Mouse (Mus musculus): ENCODE measurements around the gene Clec11a. TPM values are rescaled to one million over a fixed set of nuclear protein-coding genes. Genes with fewer than 3 reads are reported as not detected.
A peak's percentile ranks its signal among the peaks of the same experiment; 100 is the strongest.

Clec11a gene
- 1 to 10 TPM in 1 of 2 experiments, under 1 TPM in 1; 0.84 to 1.3 TPM for total RNA-seq (2021)
- long read RNA-seq, experiment 1, partial matches to known transcripts = 0 of 4 reads
- long read RNA-seq, experiment 1, other reads (novel, unspliced or antisense) = 3 of 4 reads
- long read RNA-seq, experiment 2, partial matches to known transcripts = 0 of 4 reads
- long read RNA-seq, experiment 2, other reads (novel, unspliced or antisense) = 4 of 4 reads

DNA sequence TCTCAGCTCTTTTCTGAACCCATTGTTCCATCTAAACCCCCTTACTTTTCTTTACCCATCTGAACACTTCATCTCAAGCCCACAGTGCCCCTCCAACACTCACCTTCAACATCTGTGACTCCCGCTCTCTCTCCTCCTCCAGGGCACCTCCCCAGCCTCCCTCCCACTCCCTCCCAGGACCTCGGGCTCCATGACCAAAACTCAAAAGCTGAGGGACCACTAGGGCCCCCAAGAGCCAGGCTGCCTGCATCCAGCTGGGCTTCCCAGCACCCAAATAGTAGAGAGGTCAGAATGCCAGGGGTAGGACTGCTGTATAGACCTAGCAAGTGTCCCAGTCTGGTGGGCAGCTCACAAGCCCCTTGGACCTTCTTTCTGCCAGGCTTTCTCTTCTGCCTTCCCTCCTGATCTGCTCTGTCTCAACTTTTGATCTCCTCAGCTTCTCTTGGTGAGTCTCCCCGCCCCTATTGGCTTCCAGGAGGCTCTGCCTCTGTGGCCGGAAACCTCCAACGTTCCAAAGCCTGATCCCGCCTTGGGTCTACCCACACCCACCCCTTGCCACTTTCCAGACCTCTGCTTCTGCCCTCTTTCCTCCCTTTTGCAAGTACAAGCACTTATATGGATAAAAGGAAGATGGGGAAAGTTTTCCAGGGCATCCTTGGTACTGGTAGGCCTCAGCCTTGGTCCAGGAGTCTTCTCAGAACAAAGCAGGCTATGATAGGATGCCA lies at the start of gene Clec11a:
TSS of gene Clec11a (minus strand) at position 387 of the 725 bp plus-strand sequence.
- no peak for DNase-seq (ENCODE audit: low spot score)

DNA sequence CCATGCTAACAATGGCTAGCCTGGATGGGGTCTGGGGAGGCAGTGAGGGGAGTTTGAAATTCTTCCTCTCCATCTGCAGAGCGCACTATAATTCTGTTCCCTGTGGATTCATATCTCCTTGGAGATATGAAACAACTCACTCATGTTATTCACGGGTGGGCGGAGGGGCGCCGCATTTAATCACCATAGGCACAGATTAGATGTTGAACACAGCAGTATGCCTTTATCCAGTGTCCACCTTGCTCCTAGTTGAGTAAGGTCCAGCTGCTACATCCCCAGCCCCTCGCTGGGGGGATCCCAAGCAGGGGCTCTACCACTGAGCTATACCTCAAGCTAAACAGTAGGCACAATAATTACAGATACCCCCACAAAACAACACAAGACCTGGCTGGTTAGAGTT lies 48.7 kb upstream of the Clec11a start:
- no peak for DNase-seq (ENCODE audit: low spot score)

DNA sequence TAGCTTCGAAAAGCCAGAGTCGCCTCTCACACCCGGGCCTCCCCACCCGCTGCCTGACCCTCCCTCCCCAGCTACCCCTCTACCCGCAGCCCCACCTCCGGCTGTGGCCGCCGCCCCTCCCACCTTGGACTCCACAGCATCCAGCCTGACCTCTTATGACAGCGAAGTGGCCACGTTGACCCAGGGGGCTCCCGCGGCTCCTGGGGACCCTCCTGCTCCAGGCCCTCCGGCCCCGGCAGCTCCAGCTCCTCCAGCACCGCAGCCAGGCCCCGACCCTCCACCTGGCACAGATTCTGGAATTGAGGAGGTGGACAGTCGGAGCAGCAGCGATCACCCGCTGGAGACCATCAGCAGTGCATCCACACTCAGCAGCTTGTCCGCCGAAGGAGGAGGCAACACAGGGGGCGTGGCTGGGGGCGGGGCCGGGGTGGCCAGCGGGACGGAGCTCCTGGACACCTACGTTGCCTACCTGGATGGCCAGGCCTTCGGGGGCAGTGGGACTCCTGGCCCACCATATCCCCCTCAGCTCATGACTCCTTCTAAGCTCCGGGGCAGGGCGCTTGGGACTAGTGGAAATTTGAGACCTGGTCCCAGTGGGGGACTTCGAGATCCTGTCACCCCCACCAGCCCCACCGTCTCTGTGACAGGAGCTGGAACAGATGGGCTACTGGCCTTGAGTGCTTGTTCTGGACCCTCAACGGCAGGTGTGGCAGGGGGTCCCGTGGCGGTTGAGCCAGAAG lies 47.1 kb upstream of the Clec11a start:
- DNase-seq (ENCODE audit: low spot score) = no peak

GRCm38 (mm10) chr7:44352750-44353600 lies 46.3 kb upstream of the Clec11a start:
- DNase-seq (ENCODE audit: low spot score) = no peak

DNA sequence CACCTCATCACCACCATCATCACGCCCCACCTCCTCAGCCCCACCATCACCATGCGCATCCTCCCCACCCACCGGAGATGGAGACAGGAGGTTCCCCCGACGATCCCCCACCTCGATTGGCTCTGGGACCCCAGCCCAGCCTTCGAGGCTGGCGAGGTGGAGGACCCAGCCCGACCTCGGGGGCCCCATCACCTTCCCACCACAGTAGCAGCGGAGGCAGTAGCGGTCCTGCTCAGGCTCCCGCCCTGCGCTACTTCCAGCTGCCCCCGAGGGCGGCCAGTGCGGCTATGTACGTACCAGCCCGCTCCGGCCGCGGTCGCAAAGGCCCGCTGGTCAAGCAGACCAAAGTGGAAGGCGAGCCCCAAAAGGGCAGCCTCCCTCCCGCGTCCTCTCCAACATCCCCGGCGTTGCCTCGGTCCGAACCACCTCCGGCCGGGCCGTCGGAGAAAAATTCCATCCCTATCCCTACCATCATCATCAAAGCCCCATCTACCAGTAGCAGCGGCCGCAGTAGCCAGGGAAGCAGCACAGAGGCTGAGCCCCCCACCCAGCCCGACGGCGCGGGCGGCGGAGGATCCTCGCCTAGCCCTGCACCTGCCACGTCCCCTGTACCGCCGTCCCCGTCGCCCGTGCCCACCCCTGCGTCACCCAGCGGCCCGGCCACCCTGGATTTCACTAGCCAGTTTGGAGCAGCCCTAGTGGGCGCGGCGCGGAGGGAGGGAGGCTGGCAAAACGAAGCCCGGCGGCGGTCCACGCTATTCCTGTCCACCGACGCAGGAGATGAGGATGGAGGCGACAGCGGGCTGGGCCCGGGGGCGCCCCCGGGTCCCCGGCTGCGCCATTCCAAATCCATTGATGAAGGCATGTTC lies 45.4 kb upstream of the Clec11a start:
- DNase-seq (ENCODE audit: low spot score) = no peak

GRCm38 (mm10) chr7:44350957-44351711 lies 44.4 kb upstream of the Clec11a start:
- peak; percentile 75 for DNase-seq (ENCODE audit: low spot score)

- no peak for DNase-seq (ENCODE audit: low spot score)
Observed at GRCm38 (mm10) chr7:44349043-44349442, 42.3 kb upstream of the Clec11a start.

- DNase-seq (ENCODE audit: low spot score) = no peak
Observed at GRCm38 (mm10) chr7:44344622-44345021, 37.9 kb upstream of the Clec11a start.

- no peak for DNase-seq (ENCODE audit: low spot score)
Observed at GRCm38 (mm10) chr7:44343459-44344015, 36.8 kb upstream of the Clec11a start.

- DNase-seq (ENCODE audit: low spot score) = no peak
Observed at GRCm38 (mm10) chr7:44341714-44342113, 35.0 kb upstream of the Clec11a start.

GRCm38 (mm10) chr7:44341119-44341518 lies 34.4 kb upstream of the Clec11a start:
- DNase-seq (ENCODE audit: low spot score) = no peak

DNA sequence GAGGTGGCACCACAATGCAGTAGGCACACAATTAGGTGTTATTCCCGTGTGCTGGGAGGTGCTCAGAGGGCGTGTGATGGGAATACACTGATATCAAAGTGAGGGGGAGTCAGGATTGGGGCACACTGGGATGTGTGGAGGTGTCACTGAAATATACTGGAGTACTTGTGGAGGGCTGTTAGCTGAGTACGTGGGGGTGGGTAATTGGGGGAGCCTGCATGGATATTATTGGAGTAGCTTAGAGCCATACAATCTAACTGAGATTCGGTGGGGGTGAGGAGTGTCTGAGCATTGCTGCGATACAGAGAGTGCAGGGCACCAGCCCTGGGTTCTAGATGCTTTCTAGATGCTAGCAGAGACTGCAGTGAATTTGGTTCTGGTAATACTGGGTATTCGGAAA lies 33.5 kb upstream of the Clec11a start:
- DNase-seq (ENCODE audit: low spot score) = no peak

DNA sequence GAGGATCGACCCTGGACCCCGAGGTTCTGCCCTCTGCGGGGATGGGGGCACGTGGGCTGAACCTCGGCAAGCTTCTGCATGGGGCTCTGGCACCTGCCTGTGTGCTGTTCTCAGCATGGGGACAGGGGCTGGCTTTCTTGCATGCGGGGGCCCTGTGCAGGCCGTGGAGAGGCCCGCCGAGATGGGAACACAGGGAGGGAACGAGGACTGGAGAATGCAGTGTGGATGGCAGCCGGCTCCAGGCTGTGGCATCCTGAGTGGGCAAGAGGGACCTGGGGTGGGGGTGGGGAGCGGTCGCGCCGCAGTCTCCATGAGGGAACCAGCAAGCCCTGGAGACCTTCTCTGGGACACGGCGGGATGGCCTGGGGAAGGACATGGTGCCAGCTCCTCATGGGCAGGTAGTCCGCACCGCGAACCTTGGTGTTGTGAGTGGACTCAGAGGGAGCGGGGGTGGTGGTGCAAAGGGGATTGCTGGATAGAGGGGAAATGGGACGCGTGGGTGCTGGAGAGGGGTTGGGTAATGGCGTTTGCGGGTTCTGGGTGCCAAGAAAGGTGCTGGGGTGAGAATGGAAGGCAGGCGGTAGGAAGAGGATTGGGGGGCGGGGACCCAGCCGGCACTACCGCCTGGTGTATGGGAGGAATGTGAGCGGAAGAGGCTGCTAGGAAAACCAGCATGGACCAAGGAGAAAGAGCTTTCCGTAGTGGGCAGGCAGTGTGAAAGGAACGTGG lies 30.6 kb upstream of the Clec11a start:
- DNase-seq (ENCODE audit: low spot score) = no peak

DNA sequence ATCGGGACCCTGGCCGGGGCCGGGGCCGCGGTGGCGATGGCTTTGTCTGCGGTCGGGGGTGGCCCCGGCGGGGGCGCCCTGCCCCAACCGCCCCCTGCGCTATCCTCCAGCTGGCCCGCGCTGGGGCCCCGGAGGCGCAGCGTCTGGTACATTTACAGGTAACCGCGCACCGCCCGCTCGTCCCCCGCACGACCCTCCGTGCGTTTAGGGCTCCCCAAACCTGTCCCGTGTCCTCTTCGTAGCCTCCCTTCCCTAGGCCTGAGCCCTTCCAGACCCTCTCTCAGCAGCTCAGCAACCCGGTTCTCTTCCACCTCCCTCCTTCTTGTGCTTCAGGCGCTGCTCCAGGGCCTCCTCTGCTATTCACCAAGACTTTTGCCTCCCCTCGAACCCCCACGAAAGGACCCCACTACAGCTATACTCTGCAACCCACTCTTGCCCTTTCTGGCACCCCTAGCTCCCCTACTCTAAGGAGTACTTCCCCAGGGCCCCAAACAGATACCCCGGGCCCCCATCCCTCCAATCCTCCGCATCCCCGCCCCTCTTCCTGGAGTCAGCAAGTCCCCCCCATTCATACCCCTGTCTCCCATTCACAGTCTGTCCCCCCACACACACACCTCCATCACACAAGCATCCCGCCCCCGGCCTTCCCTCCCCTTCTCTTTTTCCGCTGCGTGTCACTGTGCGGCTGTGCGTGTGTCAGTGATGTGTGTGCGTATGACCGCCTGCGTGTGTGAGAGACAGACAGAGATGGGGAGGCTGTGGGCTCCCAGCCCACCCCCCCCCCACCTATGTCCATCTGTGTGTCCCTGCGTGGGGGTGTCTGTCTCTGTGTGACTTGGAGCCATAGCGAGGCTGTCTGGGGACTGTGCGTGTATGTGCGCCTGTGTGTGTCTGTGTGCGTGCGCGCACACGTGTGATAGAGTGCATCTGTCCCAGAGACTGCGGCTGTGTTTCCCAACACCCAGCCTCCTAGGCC lies 29.6 kb upstream of the Clec11a start:
- DNase-seq (ENCODE audit: low spot score) = no peak

DNA sequence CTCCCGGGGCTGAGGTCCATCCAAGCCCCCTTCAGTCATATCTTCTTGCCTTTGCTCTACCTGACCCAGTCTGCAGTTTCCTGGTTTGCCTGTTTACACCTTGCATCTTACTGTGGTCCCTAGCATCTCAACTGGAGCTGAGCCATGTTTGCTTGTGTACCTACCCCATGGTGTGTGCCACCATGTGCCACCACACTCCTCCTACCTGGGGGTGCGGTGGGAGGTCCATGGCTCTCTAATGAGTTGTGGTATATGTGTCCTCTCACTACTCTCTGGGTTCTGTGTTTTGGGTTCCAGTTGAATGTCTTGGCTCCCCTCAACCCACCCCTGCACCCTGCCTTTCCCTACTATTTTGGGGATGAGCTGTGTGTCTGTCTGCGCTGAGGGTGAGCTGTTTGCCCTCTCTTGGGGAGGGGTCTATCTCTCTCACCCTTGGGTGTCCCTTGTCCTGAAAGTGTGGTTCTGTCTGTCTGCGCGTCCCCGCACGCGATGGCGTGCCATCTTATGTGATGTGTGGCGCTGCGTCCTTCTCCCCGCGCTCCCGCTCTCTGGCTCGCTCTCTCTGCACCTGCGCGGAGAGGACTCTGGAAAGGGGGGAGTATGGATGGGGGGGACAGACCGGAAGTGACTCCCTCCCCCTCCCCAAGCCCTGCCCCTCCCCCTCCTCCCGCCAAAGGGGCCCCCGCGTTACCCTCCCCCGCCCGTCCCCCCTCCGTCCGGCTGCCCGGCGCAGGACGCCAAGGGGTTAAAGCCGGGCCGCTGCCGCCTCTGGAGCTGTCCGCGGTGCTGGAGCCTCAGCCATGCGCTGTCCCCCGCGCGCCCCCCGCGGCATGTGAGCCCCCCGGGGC lies 28.6 kb upstream of the Clec11a start:
- DNase-seq (ENCODE audit: low spot score) = no peak

DNA sequence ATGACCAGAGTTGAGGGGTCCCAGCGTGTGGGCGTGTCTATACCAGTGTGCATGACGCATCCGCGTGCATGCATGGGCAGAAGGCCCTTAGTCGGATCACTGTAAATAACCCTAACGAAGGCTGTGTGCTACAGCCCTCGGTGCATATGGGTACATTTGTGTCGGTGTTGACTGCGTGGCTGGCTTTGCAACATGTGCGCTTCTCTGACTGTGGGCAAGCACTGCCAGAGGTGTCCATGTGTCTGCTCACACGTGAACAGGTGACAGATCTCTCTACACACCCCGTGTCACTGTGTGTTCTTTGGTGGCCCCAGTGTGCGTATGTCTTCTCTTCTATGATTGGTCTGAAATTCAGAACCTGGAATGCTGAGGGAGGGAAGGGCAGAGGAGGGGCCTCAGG lies 27.4 kb upstream of the Clec11a start:
- DNase-seq (ENCODE audit: low spot score) = no peak

DNA sequence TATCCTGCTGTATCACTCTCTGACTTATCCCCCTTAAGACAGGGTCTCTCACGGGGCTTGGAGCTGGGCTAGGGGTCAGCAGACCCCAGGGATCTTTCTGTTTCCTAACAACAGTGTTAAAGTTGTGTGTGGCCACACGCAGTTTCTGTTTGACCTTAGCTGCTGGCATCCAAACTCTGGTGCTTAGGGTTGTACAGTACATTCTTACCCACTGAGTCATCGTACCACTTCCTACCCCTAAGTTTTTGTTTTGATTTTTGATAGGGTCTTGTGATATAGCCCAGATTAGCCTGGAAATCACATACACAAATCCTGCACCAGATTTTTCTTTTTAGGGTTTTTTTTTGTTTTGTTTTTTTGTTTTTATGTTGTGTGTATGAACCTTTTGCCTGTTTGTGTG lies 25.6 kb upstream of the Clec11a start:
- no peak for DNase-seq (ENCODE audit: low spot score)
